Mouse (Mus musculus): ENCODE data around the gene Olig2.
"Not testable (repeated sequence)": the region's sequence is repeated elsewhere in the genome, so short reads cannot be mapped to it uniquely, and the experiment has no call there.

The Olig2 gene

DNA sequence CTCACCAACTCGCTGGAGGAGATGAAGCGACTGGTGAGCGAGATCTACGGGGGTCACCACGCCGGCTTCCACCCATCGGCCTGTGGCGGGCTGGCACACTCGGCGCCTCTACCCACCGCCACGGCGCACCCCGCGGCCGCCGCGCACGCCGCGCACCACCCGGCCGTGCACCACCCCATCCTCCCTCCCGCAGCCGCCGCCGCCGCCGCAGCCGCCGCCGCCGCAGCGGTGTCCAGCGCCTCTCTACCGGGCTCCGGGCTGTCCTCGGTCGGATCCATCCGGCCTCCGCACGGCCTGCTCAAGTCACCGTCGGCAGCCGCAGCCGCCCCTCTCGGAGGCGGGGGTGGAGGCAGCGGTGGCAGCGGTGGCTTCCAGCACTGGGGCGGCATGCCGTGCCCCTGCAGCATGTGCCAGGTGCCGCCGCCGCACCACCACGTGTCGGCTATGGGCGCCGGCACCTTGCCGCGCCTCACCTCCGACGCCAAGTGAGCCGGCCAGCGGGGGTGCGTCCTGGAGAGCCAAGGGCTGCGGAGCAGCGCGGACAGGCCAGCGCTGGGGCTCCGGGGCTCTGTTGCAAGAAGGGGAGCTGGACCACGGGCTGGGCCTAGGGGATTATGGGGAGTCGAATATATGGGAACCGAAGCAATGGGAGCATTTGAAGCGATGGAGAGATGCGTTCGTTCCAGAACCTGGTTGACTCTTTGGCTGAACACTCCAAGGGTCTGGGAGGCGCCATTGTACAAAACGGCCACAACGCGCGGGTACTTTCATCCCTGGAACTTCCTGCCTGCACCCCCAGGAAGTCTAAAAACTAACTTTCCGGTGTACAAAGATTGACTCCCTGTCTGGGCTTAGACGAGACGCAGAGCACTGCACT, 1.9 kb downstream of the Olig2 start:
- DNase-seq (ENCODE audit: low spot score): no peak

- DNase-seq (ENCODE audit: low spot score): no peak
Observed at GRCm38 (mm10) chr16:91227760-91228043, 2.4 kb downstream of the Olig2 start.

DNA sequence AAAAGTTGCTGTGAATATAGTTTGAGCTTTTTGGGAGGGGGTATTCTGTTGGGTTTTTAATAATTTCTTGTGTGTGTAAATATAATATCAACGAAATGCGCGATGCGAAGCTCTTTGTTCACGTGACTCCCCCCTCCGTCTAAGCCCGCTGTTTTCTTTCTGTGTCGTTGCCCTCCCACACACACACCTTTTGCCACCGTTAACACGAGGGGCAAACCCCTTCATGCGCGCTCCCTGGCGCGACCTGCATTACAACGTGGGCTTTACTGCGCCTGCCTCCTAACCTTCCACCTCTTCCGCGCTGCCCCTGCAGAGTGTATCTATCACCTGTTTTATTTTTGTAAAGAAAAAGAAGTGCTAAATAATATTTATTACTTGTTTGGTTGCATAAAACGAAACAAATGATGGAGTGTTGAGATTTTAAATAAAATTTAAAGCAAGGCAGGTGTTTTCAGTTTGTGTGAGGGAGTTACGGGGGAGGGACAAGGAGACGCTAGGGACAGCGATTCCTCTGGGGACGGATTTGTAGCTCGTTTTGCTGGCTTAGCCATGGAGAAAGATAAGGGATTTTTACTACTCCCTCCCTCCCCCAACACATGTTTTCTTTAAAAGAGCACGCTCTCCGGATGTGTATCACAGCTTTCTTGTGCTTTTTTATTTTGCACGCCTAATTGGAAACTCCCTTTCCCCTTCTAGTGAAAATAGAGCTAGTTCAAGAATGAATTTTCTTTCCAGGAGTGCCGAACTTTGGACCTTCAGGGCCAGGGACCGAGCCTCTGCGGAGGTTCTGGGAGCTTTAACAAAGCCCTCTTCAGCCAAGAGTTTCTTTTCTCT, 3.2 kb downstream of the Olig2 start:
- no peak for DNase-seq (ENCODE audit: low spot score)

DNA sequence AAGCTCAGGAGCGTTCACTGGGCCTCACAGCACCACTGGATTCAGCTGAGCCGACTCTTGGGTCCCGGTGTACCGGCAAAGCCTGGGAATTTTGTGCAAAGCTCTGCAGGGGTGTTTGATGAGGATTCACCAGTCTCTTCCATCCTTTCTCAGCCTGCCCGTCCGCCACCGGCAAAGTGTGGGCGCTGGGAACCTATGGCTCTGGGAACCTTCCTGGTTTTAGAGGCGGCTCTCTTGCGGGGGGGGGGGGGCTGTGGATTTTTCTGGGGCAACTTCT, 3.8 kb downstream of the Olig2 start:
- no peak for DNase-seq (ENCODE audit: low spot score)

DNA sequence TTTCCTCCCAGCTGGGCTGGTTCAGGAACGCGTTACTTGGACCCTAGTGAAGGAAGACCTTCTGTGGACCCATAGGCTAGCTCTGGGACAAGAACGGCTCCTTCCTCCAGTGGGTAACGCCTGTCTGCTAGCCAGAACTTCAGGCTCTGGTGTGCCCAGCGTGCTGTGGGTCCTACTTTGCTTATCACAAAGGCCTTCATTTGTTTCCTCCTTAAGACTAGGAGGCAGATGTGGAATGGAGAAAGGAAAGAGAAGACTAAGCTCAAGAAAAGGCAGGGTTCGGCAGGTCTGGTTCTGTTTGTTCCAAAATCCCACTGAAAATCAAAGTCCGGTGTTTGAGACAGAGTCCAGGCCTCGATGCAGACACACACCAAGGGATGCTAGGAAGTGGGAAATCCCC, 4.4 kb downstream of the Olig2 start:
- DNase-seq (ENCODE audit: low spot score): no peak

DNA sequence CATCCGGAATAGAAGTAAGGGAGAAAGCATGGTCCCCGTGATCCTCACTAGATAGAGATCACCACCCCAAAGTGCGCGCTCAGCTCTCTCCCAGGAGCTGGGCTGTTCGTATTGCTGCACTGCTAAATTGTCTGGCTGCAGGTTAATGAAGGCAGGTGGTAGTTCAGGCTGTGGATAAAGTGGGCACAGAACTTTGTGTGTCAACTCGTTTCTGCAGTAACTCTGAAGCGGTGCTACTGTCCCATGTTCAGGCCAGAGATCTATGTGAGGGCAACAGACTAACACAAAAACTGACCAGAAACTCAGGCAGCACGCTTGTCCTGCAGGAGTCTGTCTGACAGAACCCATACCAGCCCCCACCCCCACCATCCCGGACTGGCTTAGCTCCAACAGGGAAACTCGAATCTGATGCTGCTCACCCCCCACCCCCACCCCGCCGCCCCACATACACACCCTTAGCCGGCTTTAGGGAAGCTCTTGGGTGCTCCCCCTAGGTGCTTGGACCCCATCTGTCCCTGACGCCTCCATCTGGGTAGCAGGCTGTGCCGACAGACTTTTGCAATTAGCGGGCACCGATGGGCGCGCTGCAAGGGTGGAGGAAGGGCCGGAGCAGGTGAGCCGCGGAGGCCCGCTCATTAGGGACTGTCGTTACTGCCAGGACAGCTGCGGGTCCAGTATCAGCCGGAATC, 6.7 kb downstream of the Olig2 start:
- DNase-seq (ENCODE audit: low spot score): no peak

- DNase-seq (ENCODE audit: low spot score): no peak
Observed at GRCm38 (mm10) chr16:91232470-91233240, 7.4 kb downstream of the Olig2 start.

GRCm38 (mm10) chr16:91233241-91233944, 8.1 kb downstream of the Olig2 start:
- no peak for DNase-seq (ENCODE audit: low spot score)

DNA sequence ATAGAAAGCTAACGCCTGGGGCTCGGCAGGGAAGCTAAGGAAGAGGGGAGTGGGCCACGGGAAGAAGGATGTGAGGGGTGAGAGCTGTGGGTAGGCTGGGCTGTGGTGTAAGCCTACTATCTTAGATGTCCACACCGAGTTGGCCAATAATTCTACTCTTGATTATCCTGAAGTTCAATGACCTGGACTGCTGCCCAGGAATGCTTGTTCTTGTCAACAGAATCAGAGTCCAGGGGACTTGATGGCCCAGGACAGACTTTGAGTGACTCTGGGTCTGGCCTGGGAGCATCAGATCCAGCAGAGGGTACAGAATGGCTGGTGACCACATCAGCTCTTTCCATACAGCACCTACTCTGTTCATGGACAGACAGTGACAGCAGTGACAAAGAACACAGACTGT, 13.8 kb downstream of the Olig2 start:
- DNase-seq (ENCODE audit: low spot score): no peak

DNA sequence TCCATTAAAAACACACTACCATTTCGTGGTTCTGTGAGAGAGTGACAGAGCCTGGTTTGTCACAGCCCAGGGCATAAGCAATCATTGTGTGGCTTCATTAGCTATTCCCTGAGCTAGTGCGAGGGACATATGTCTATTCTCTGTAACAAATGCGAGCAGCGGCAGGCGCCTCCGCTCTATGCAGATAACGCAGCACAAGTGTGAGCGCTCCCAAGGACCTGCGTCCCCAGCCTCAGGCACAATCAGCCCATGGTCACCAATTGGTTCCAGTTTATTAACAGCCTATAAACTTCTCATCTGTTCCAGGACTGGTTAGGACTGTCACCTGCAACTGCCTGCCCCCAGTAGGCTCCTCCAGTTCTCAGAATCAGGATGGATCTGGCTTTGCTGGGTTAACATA, 21.0 kb downstream of the Olig2 start:
- DNase-seq (ENCODE audit: low spot score): no peak

- not testable (repeated sequence) for DNase-seq (ENCODE audit: low spot score)
Observed at GRCm38 (mm10) chr16:91255419-91256164, 30.3 kb downstream of the Olig2 start.

- no peak for DNase-seq (ENCODE audit: low spot score)
Observed at GRCm38 (mm10) chr16:91258956-91259355, 33.7 kb downstream of the Olig2 start.

DNA sequence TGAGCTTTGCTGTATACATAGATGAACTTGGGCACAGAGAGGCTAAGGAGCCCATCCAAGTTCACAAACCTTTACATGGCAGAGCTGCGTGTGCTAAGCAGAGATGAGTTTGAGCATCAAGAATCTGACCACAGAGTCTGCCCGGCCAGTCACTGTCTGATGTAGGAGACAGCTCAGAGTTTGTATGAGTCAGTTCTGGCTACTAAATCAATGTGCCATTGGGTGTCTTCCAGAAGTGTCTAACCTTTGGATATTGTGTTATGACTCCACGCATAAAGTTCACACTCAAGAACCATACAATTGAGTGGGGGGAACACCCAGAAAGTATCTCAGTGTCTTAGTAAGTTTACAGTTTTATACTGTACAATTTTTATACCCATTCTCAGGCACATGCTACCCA, 35.6 kb downstream of the Olig2 start:
- no peak for DNase-seq (ENCODE audit: low spot score)

GRCm38 (mm10) chr16:91262467-91263220, 37.4 kb downstream of the Olig2 start:
- no peak for DNase-seq (ENCODE audit: low spot score)

- no peak for DNase-seq (ENCODE audit: low spot score)
Observed at GRCm38 (mm10) chr16:91265972-91266371, 40.7 kb downstream of the Olig2 start.

- DNase-seq (ENCODE audit: low spot score): no peak
Observed at GRCm38 (mm10) chr16:91268724-91269452, 43.6 kb downstream of the Olig2 start.

- DNase-seq (ENCODE audit: low spot score): no peak
Observed at GRCm38 (mm10) chr16:91269468-91270211, 44.4 kb downstream of the Olig2 start, which contains the start of gene Olig1. Olig1 (plus strand) TSS chr16:91269772.

DNA sequence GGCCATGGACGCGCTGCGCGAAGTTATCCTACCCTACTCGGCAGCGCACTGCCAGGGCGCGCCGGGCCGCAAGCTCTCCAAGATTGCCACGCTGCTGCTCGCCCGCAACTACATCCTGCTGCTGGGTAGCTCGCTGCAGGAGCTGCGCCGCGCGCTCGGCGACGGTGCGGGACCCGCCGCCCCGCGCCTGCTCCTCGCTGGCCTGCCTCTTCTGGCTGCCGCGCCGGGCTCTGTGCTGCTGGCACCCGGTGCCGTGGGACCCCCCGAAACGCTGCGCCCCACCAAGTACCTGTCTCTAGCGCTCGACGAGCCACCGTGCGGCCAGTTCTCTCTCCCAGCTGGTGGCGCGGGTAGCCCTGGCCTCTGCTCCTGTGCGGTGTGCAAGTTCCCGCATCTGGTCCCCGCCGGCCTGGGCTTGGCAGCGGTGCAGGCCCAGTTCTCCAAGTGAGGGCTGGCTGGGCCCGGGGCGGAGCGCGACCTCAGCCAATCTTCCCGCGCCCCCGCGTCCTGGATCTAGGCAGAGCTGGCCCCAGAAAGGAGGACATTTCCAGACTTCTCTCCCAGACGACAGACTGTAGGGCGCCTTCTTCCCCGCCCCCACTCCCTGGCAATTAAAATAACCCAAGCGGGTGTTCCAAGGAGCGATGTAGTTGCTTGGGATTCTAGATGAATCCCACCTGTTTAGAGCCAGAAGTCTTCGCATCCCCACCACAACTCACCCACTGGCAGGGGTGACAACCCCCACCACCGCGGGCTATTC, 45.1 kb downstream of the Olig2 start:
- no peak for DNase-seq (ENCODE audit: low spot score)

All from layer of hippocampus, adult 9-10 months (tissue).